Mouse (Mus musculus) C2C12 (cell line): ENCODE data around the gene Samd4b.

ENCODE experiments used
- CTCF ChIP-seq: IDR thresholded peaks from one replicate; pipeline ENCODE4 v1.5.1; 2011; ENCODE audit not compliant: control insufficient read depth, insufficient read depth, insufficient read length
- MYOG ChIP-seq: IDR thresholded peaks from one replicate; pipeline ENCODE4 v1.6.1; 2011; ENCODE audit not compliant: control insufficient read depth, insufficient read length; ENCODE audit errors: extremely low read depth
- USF1 ChIP-seq: IDR thresholded peaks from one replicate; pipeline ENCODE4 v1.6.1; 2011; ENCODE audit warnings: low read depth, mild to moderate bottlenecking, control low read depth, moderate library complexity

- TF ChIP-seq CTCF = no peak
- no peak for TF ChIP-seq MYOG
- TF ChIP-seq USF1 = no peak
These were observed 247.6 kb downstream of the Samd4b start, which contains the start of gene Rps16 for GRCm38 (mm10) chr7:28350155-28350883.
